Mouse (Mus musculus): ENCODE measurements around the gene Olfr18.
"Not testable (repeated sequence)": the region's sequence is repeated elsewhere in the genome, so short reads cannot be mapped to it uniquely, and the experiment has no call there.

The Olfr18 gene

GRCm38 (mm10) chr9:20335994-20336393, at the start of gene Olfr18:
Olfr18 (minus strand) TSS chr9:20336094.
- DNase-seq (ENCODE audit: low read depth, low spot score) = no peak

DNA sequence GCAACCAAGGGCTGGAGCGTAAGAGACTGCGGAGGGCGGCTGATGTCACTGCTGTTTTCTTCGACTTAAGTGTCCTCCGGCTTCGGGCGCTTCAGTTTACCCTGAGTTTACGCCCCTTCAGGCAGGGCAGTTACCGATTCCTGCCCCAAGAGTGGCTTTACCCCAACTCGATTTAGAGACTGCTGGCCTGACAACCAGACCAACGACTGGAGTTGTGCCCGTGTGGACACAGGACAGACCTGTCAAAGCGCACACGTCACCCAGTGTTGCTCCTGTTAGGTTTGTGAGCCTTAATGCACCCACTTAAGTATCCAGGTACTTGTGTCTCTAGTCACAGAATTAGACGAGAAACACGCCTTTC, 49.4 kb upstream of the Olfr18 start:
- DNase-seq (ENCODE audit: low read depth, low spot score) = no peak

- peak; percentile 96 for DNase-seq (ENCODE audit: low read depth, low spot score)
These were observed 48.8 kb upstream of the Olfr18 start, which contains the start of gene Zfp560 for GRCm38 (mm10) chr9:20384532-20385342. Zfp560 (minus strand) TSS chr9:20385177.

DNA sequence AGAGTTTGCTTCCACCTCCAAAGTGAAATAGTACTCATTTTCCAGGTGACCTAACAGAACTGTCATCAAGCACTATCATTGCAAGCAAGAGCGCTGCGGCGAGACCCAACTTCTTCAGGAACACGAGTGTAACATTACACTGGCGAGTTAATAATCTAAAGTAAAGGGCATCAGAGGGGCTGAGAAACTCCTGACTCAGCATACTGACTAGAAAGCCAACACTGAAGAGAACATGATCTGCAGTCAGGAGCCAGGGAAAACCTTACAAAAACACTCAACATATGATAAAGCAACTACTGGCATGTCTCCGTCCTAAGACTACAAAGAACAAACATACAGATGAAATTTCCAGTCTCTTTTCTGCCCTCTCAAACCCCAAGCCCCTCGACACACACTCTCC, 47.8 kb upstream of the Olfr18 start:
- no peak for DNase-seq (ENCODE audit: low read depth, low spot score)

GRCm38 (mm10) chr9:20374712-20375111, 38.8 kb upstream of the Olfr18 start:
- no peak for DNase-seq (ENCODE audit: low read depth, low spot score)

DNA sequence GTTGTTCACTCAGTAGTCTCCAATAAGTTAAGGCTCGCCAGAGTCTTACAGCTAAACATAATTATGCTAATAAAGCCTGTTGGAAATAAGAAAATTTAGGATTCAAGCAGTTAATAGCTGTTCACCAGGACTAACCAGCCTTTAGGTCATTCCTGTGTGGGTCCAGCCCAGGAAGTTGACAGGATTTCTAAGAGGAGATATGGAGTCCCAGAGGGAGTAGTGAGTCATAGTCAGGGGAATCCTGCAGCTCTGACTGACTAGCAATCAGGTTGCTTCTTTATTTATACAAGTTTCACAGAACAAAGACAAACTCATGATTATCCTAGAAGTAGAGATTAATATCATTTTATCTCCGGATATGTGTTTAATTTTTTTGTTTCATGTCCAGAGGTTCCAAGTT, 31.4 kb upstream of the Olfr18 start:
- no peak for DNase-seq (ENCODE audit: low read depth, low spot score)

GRCm38 (mm10) chr9:20348501-20348900, 12.6 kb upstream of the Olfr18 start:
- DNase-seq (ENCODE audit: low read depth, low spot score) = no peak

GRCm38 (mm10) chr9:20298232-20298631, 37.7 kb downstream of the Olfr18 start, which contains the start of gene Olfr873:
Olfr873 (plus strand) TSS chr9:20298532.
- no peak for DNase-seq (ENCODE audit: low read depth, low spot score)

DNA sequence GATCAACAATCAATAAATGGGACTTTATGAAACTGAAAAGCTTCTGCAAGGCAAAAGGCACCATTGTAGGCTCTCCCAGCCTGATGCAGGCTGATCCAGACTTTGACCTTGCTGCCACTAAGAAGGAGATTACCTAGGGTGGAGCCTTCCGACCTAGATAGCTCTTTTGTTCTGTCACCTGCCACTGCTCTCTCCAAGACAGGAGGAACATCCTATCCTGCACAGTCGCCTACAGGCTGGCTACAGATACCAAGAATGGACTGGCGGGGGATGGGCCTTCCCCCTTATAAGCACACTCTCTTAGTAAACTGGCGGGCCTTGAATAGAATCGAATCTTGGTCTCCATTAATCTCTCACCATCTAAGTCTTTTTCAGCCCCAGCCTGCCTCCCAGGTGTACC, 40.3 kb downstream of the Olfr18 start:
- not testable (repeated sequence) for DNase-seq (ENCODE audit: low read depth, low spot score)

GRCm38 (mm10) chr9:20282051-20282450, 53.8 kb downstream of the Olfr18 start, which contains the start of gene Olfr39:
Olfr39 (plus strand) TSS chr9:20282351.
- DNase-seq (ENCODE audit: low read depth, low spot score) = no peak
